Comparison of ENCODE assay signal across 8 mouse cellular contexts in genomic region chr8:120588908-120589771, GRCm38 (mm10). TPM values are rescaled to one million over a fixed set of nuclear protein-coding genes. Genes with fewer than 3 reads are reported as not detected.
DNase-seq lines count a peak whose midpoint lies in the region; ATAC-seq and TF ChIP-seq lines count a peak whose summit lies in the region.

Gins2 (minus strand) TSS chr8:120589304.

- no peaks in the 10 kb centered on the region for H3K9me3 ChIP-seq in kidney, embryonic 14.5 days (ENCODE audit: control insufficient read depth, low read length)
- no peaks in the 10 kb centered on the region for H3K9me3 ChIP-seq in limb, embryonic 15.5 days

- 0 out of 2 replicates have a peak within 1 kb of the TSS, but pooled peaks have one; percentile 19 for H3K27ac ChIP-seq in bone marrow macrophage, adult 2 months (ENCODE audit: insufficient read depth, low read depth, low read length)
- no peak within 1 kb of the TSS for H3K27ac ChIP-seq in embryonic fibroblast, embryonic 13.5 days (ENCODE audit: insufficient read depth, low read length)
- peak within 1 kb of the TSS; percentile 73 for H3K27ac ChIP-seq in kidney, embryonic 14.5 days (ENCODE audit: low read depth, low read length)
- H3K27ac ChIP-seq in limb, embryonic 15.5 days = peak within 1 kb of the TSS; percentile 74

- peak within 1 kb of the TSS; percentile 92 for H3K4me2 ChIP-seq in kidney, embryonic 14.5 days (replicated peaks; ENCODE audit: low read depth, low read length)
- peak within 1 kb of the TSS; percentile 86 for H3K4me2 ChIP-seq in limb, embryonic 15.5 days

- DNase-seq in A20 (ENCODE audit: low read depth, low spot score) = peak; percentile 100
- DNase-seq in heart, adult 9 months (ENCODE audit: low spot score in 2 of 2) = peak; percentile 100
- peak; percentile 99 for DNase-seq in monocyte, adult 2 months (ENCODE audit: low read depth in 1 of 2, low spot score in 2 of 2)
- peak; percentile 99 for DNase-seq in spleen, postnatal 36 days (ENCODE audit: low spot score in 2 of 2)

- peaks cover 2% of the 10 kb centered on the region; the same call in 1 of the 2 replicates for H3K4me1 ChIP-seq in bone marrow macrophage, adult 2 months (ENCODE audit: control insufficient read depth, insufficient read depth, low read length)
- 0 out of 2 replicates have a peak, but pooled peaks cover 4% of the 10 kb centered on the region for H3K4me1 ChIP-seq in embryonic fibroblast, embryonic 13.5 days (ENCODE audit: control insufficient read depth, insufficient read depth, low read length)
- peaks cover 5% of the 10 kb centered on the region; the same call in 1 of the 2 replicates for H3K4me1 ChIP-seq in kidney, embryonic 14.5 days (ENCODE audit: control insufficient read depth, insufficient read depth, low read length)
- H3K4me1 ChIP-seq in limb, embryonic 15.5 days = peaks cover 22% of the 10 kb centered on the region

- H3K27me3 ChIP-seq in kidney, embryonic 14.5 days (ENCODE audit: control insufficient read depth, insufficient read depth, low read length) = no peaks in the 10 kb centered on the region
- no peaks in the 10 kb centered on the region for H3K27me3 ChIP-seq in limb, embryonic 15.5 days

- peak within 1 kb of the TSS; percentile 82 for H3K4me3 ChIP-seq in bone marrow macrophage, adult 2 months (ENCODE audit: insufficient read depth, low read length)
- H3K4me3 ChIP-seq in embryonic fibroblast, embryonic 13.5 days (ENCODE audit: insufficient read depth, low read length) = peak within 1 kb of the TSS; percentile 66
- peak within 1 kb of the TSS; percentile 77 for H3K4me3 ChIP-seq in kidney, embryonic 14.5 days (ENCODE audit: low read length)
- peak within 1 kb of the TSS; percentile 65 for H3K4me3 ChIP-seq in limb, embryonic 15.5 days

- H3K9ac ChIP-seq in kidney, embryonic 14.5 days (ENCODE audit: low read depth, low read length) = peak within 1 kb of the TSS; percentile 85
- H3K9ac ChIP-seq in limb, embryonic 15.5 days = peak within 1 kb of the TSS; percentile 64

- TF ChIP-seq POLR2A in bone marrow macrophage, adult 2 months (IDR thresholded peaks at IDR 0.05; ENCODE audit: borderline replicate concordance, low read depth, low read length) = no peak
- peak; percentile 89 for TF ChIP-seq POLR2A in embryonic fibroblast, embryonic 13.5 days (IDR thresholded peaks at IDR 0.05; ENCODE audit: low read depth, low read length)

- TF ChIP-seq CTCF in bone marrow macrophage, adult 2 months (IDR thresholded peaks at IDR 0.05; ENCODE audit: low read depth, low read length) = no peak
- no peak for TF ChIP-seq CTCF in embryonic fibroblast, embryonic 13.5 days (IDR thresholded peaks at IDR 0.05; ENCODE audit: borderline replicate concordance, insufficient read depth, low read length)

- peak; percentile 98 for ATAC-seq in kidney, embryonic 14.5 days (ENCODE audit: low FRiP score, low TSS enrichment)
- ATAC-seq in limb, embryonic 15.5 days (ENCODE audit: insufficient number of reproducible peaks, low FRiP score, low TSS enrichment, low read depth) = peak; percentile 100

- peaks cover 14% of the 10 kb centered on the region; the same call in 1 of the 2 replicates for H3K36me3 ChIP-seq in kidney, embryonic 14.5 days (ENCODE audit: control insufficient read depth, insufficient read depth, low read length)
- H3K36me3 ChIP-seq in limb, embryonic 15.5 days = peaks cover 16% of the 10 kb centered on the region

- under 1% methylated on average over 67 of the region's 67 CpGs for WGBS in kidney, embryonic 14.5 days
- WGBS in limb, embryonic 15.5 days = under 1% methylated on average over 67 of the region's 67 CpGs

RNA-seq across cellular contexts. Expression of gene Gins2, which starts in this region (rescaled TPM):
- 16.7 and 23.1 TPM in 2 replicates for polyA plus RNA-seq in bone marrow macrophage, adult 2 months (2012; ENCODE audit: insufficient read depth, insufficient read length, missing spikeins)
- 31.3 and 33.7 TPM in 2 replicates for polyA plus RNA-seq in embryonic fibroblast, embryonic 13.5 days (2011; ENCODE audit: insufficient read length, low read depth, missing spikeins)
- polyA plus RNA-seq in kidney, embryonic 14.5 days (2014; fragmentation: Nextera tagmentation; extraction: Ambion mirVana) = 118 and 145 TPM in 2 replicates
- polyA plus RNA-seq in limb, embryonic 15.5 days (2015; fragmentation: Nextera tagmentation; extraction: Ambion mirVana) = 81.4 and 85.2 TPM in 2 replicates
